Mouse (Mus musculus) myocyte (in vitro differentiated cells): ENCODE measurements at regions not wholly inside any gene's neighbourhood (a gene's known extent, or its start where the extent isn't known, plus 50 kb on each side); places are given as distances from the start of the nearest gene placed in this dataset.

ENCODE experiments used
- MYOD1 ChIP-seq, 3 experiments: IDR thresholded peaks; one replicate each; pipeline ENCODE4 v1.6.1; 2011; ENCODE audit warnings: control low read depth in 2 of 3, low read depth in 2 of 3, mild to moderate bottlenecking in 2 of 3, moderate library complexity in 1 of 3; ENCODE audit not compliant: insufficient read length in 2 of 3, control insufficient read depth in 1 of 3
- POLR2A ChIP-seq: IDR thresholded peaks from one replicate; pipeline ENCODE4 v1.6.1; 2011; ENCODE audit warnings: low read depth, mild to moderate bottlenecking, control low read depth, moderate library complexity; ENCODE audit not compliant: insufficient read length
- POLR2AphosphoS2 ChIP-seq: IDR thresholded peaks from one replicate; pipeline ENCODE4 v1.6.1; 2011; ENCODE audit warnings: low read depth, control low read depth; ENCODE audit not compliant: insufficient read length
- SRF ChIP-seq: IDR thresholded peaks from one replicate; pipeline ENCODE4 v1.6.1; 2011; ENCODE audit warnings: low read depth; ENCODE audit not compliant: control insufficient read depth, insufficient read length

GRCm38 (mm10) chr8:86214399-86214798, 366.1 kb downstream of the Abcc12 start:
- TF ChIP-seq POLR2AphosphoS2 = no peak
- TF ChIP-seq POLR2A = no peak
- TF ChIP-seq SRF = no peak
- no peak for TF ChIP-seq MYOD1 (IDR thresholded peaks at IDR 0.05; ENCODE audit: control insufficient read depth in 1 of 3, insufficient read length in 2 of 3, low read depth in 2 of 3)
